Mouse (Mus musculus) Muller cell, postnatal 12 days (primary cell): ENCODE measurements around the gene Cdk17.
"Not testable (repeated sequence)": the region's sequence is repeated elsewhere in the genome, so short reads cannot be mapped to it uniquely, and the experiment has no call there.

Experiments used
- DNase-seq: peaks from one replicate; pipeline ENCODE4 v3.0.0-alpha.2; 2015; ENCODE audit errors: inconsistent ontology term

Gene Cdk17

DNA sequence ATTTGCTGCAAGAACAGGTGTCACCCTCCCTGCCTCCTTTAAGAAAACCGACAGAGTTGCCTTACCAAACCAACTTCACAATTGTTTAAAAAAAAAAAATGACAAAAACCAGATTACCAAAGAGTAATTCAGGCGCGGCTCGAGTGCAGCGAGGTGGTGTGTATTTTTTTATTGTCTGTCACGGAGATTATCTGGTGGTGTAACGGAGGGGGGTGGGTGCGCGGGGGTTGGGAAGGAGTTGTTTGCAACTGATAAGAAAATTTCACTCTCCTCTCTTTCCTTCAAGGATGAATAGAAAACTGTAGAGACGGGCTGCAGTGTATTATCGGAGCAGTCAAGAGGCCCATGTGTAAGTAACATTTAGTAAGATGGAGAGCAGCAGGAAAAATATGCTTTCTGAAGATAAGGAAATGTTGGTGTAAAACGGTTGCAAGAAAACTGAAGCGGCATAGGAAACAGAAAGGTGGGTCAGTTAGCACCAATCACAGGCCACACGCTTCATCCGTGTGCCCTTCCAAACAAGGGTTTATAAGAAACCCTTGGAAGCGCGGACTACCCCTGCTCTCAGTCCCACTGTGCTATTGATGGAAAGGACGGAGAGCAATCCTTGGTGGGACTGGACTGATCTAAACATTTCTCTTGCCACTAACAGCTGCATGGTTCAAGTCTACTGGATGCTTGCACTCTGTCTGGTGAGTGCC is 17.2 kb upstream of the Cdk17 start:
- DNase-seq = no peak

DNA sequence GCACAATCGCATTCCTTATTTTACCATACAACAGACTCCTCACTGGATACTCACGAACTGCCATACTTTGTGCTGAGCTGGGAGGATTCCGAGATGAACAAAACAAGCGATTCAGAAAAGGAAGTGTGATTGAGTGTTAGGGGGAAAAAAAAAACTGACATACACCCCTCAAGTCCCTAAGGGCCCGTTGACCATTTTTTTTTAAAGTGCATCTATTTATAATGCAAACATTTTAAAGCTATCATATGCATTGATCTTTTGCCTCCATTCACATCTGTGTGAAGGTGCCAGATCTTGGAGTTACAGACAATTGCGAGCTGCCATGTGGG is 16.7 kb upstream of the Cdk17 start:
- no peak for DNase-seq

DNA sequence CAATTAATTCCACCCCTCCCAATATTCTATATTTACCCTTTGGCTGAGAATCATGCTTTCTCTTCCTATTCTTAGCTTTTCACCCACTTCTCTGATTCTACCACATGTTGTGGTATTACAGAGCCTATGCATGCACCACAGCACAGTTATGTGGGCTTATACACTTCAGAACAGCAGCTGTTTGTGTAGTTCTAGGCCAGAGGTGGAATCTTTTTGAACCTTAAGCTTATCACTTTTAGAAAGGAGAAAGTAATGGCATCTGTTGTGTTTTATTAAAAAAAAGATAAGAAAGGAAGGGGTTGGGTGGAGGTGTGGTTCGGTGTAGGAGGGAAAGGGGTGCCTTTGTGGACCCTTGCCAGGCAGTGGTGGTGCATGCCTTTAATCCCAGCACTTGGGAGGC is 16.1 kb upstream of the Cdk17 start:
- DNase-seq = no peak

DNA sequence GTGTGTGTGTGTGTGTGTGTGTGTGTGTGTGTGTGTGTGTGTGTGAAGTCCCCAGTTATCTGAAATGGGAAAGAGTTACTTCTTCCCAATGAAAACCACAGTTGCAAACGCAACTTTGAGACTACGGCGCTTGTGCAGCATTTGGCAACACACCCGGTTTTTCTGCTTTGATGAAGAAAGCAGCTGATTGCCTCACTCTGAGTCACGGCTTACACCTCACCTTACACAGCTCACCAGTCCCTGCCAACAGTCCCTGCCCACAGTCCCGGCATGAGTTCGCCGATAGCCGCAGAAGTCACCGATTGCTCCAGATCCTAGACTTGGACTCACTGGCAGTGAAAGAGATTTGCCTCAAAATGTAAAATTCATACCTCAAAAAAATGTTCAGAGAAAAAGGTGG is 15.6 kb upstream of the Cdk17 start:
- no peak for DNase-seq

DNA sequence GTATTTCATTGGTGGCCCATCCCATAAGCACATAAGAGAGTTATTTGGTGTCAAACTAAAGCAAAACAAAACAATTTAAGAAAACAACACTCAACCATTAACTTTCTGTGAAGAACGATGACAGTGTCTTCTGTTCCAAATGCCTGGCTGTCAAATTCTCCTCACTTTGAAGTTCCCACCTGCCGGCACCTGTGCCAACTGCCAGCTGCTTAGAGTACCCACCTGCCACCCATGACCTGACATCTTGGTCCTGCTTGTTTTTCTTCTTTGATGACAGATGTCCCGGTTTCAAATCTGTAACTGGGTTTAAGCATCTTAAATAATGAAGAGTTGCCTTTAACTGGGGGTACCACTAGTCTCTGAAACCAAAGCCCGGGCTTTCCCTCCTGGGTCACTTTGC is 14.1 kb upstream of the Cdk17 start:
- DNase-seq = no peak

DNA sequence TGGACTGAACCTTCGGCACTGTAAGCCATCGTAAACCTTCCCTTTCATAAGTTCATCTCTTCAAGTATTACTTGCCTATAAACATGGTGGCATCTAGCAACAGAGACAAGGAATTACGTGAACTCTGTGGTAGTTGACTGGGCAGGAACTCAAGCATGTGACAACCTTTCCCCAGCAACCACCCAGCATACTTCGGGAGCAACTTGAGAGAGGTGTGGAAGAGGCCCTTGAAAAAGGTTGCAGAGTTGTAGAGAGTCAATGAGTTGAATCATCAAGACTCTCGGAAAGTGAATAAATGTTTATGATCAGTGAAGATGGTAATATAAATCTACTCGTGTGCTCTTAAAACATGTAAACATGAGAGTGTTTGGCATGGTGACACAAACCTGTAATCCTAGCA is 13.0 kb upstream of the Cdk17 start:
- no peak for DNase-seq

DNA sequence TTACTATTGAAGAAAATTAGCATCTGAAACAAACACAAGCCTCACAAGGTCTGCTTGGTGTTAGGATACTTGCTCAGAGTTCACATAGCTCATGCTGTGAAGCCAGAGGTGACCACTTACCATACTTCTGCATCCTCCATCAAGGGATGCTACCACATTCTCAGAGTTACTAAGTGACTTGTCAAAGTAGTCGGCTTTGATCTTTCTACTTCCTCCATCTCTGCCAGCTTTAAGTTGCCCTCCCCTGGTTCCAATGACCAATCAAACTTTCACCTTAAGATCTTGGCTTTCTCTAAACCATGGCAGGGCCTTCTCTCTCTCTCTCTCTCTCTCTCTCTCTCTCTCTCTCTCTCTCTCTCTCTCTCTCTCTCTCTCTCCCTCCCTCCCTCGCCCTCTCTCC is 11.1 kb upstream of the Cdk17 start:
- no peak for DNase-seq

DNA sequence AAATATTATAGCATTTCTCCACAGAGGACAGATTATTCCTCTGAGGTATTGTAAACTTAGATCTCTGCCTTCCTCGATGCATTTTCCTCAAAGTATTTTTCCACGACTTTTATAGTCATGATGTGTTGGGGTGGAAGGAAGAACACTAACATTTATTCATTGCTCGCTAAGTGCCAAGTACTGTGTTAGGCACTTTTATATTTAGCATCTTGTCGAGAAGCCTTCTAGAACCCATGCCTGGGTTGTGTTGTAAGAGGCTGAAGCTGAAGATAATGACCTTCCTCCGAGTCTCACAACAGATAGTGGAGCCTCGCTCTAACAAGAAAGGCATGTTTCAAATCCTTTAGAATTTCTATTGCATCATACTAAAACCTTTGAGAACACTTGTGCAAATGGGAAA is 8.9 kb upstream of the Cdk17 start:
- DNase-seq = no peak

DNA sequence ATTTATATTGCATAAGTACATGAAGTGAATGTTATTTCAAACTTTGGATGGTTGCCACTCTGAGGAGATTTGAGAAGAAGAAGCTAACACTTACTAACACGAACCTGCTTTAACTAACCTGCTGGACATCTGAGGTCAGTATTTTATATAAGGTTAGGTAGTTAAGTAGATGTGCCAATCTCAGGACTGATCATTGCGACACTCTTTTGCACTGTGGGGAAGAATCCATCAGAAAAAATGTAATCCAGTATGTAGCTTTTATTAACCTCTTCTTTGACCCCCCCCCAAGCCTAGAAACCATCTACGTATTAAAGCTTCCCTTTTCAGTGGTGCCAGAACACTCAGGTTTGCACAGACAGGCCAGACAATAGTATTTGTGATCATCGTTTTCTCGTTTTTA is 8.0 kb upstream of the Cdk17 start:
- DNase-seq = no peak

DNA sequence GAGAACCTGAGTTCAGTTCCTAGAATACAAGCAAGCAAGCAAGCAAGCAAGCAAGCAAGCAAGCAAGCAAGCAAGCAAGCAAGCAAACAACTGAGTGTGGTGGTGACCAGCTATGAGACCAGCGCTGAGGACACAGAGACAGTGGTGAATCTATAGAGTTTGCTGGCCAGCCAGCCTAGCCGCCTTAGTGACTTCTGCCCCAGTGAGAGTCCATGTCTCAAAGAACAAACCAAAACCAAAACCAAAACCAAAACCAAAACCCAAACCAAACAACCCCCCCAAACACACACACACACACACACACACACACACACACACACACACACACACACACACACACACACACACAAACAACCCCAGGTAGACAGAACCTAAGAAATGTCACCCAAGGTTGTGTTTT is 7.3 kb upstream of the Cdk17 start:
- DNase-seq = not testable (repeated sequence)

DNA sequence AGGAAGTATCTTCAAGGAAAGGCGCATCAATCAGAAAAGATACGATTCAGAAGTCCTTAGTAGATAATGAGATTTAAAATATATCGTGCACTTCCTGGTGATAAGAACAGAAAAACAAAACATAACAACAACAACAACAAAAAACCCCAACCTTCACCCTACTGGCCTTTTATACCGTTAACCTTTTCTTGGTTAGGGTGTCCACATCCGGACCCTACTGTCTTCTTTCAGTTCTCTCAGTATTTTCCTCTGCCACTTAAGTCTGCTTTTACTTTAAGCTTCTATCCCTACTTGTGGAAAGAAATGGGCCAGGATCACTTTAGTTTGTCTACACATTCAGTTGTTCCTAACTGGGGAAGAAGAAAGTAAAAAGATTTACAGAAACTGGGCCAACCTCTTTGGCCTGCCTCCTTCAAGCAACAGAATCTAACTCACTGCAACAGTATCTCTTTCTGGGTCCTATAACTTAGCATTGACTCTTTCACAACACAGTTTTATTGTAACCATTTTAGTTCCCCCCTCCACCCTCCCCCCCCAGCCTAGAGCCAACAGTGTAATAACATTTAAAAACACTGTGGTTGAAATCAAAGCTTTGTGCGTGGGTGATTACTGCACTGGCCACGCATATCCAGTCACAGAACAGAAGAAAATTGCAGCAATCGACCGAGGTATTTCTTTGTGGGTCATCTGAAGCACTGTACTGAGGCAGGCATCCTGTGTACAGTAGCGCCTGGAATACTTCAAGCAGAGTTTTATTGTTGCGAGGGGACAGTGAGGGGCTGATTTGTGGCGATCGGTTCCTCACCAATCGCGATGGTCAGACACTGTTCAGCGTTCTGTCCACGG is 801 bp upstream of the Cdk17 start:
- no peak for DNase-seq

DNA sequence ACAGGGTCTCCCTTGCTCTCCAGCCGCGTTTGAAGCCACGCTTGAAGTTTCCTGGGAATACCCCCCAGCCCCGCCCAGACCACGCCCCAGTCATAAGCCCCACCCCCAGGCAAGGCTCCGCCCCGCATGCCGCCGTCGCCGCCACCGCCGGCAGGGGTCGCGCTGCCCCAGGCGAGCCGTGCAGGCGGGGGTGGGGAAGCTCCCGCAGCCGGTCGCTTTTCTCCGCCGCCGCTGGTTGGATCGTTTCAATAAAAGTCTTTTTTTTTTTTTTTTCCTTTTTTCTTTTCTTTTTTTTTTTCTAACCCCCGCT is 223 bp upstream of the Cdk17 start:
- DNase-seq = peak; percentile 96

DNA sequence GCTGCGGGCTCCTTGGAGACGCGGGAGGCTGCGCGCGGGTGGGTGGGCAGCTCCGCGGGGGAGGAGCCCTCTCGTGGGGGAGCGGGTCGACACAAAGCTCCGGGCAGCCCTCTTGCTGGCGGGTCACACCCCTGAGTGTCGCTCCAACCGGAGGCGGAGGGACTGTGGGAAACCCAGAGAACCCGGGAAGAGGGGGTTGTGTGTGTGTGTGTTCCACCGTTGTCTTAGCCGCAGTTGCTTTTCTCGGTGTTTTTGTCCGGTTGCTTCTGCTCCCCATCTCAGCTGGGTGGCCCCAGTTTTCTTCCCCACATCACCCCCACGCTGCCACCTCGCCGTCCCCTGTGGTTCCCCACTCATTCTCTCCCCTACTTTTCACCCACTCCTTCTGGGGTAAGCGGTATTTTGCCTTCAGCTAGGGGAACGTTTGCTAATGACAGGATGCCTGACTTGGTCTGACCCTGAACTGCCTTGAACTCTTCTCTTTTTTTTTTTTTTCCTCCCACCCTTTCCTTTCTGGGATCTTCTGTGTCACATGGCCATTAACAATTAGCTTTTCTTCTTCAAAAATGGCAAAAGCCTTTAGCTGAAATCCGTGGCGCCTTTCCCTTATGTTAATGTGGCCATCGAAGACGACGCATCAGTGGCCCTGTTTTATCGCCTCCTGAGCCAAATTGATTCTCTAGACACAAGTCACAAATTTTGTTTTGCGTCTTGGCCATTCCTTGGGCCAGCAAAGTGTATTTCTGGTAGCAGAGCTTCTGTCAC is 1.0 kb downstream of the Cdk17 start:
- DNase-seq = peak; percentile 85

DNA sequence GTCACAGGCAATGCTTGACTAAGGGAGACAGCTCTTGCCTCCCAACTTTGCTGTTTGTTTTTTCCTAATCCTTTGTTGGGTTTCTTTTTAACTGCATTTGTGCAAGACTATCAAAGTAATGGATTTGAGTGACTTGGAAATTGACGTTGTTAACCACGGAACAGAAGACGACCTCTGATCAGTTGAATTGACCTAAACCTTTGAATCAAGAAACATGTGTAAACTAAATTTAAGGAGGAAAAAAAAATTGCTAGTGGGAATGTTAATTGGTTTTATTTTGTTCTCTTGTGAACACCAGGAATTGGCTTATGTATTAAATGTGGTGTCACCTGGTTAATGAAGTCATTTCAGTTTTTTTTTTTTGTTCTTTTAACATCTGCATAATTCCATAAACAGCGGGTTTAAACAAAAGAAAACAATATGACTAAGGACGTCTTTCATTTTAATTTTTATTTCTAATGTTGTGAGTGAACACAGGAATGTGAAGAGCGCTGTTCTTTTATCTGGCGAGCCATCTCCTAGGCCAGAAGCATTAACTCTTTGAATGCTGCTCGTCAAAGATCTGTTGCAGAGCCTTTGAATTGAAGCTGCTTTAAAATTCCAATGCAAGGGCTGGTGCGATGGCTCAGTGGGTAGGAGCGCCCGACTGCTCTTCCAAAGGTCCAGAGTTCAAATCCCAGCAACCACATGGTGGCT is 1.7 kb downstream of the Cdk17 start:
- peak; percentile 81 for DNase-seq

DNA sequence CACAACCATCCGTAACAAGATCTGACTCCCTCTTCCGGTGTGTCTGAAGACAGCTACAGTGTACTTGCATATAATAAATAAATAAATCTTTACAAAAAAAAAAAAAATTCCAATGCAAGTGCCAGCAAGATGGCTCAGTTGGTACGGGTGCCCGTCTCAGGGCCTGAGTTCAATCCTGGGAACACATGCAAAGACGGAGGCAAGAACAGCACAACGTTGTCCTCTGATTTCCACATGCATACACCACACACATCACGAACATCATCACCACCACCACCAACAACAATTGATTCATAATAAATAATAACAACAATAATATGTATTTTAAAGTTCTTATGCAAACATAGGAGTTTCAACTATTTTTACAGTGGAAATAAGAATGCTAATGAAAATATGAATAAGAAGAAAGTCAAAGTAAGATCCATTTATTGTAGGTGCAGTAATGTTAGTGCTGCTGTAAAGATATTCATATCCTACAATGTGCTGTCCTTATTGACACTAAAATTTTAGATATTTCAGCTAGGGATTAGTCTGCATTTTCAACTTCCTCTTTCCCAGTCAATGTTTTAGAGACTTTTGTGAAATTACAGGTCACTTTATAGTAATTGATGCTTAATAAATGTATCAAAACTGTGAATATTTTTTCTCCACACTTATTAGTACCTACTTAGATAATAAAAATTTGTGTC is 2.4 kb downstream of the Cdk17 start:
- no peak for DNase-seq

DNA sequence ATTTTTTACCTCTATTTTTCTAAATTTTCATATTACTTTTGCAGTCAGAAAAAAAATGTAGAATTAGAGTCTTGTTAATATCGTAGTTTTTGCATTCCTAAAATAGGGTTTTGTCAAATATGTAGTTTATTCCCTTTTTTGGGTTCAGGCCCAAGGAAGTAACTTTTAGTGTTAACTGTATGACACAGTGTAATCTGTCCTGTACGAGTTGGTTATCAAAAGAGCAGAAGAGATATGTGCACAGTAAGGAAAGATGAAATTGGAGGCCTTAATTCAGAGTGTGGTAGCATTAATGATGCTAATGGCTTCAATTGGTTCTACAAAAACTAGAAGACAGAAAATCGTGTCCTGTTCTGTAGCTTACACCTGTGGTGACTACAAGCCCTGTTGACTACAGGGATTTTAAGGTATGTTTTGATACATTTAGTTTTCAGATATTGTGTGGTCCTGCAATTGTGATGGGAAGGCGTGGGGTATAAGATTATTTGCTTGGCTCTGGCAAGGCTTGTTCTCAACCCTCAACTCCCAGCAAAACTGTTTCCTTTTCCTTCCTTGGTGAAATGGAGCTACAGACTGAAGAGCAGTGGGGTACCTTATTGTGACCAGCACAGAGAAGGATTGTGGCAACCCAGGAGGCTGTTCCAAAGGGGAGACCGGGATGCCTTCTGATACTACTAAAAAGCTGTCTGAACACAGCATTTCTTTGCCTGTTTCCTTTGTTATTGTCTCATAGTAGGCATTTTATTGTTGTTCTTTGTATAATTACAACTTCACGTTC is 3.2 kb downstream of the Cdk17 start:
- DNase-seq = no peak

DNA sequence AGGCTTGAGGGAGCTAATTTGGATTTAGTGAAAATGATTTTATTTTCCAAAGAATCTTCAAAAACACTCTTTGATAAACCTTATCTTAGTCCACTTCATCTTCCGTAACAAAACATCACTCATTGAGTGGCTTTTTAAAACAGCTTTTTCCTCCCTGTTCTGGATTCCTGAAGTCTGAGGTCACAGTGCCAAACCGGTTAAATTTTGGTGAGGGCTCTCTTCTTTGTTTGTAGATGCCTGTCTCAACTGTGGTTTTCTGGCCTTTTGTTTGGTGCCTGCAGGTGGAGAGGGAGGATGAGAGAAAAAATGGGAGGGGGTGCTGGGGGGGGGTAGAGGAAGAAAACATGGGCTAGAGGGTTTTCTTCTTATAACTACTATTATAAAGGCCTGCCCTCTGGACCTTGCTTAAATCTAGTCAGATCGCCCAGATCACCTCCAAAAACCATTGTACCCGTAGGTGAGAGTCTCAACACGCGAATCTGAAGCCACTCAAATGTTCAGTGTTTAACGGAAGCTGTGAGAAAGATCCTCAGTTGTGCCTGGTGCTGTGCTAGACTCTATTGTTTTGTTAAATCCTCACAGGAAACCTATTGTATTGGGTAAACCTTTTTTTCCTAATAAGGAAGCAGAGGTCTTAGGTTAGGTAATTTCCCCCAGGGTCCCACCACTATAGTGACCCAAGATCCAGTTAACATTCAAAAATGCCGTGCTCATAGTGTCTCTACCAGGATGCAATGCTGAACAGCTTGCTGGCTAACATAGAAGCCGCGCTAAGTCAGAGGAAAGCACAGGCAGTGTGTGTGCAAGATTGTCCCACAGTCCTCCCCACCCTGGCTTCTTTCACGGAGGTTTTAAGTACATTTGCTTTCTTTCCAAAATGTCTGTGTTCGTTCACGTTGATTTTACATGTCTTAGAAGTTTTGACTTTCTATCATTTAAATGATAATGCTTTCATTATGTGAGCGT is 5.0 kb downstream of the Cdk17 start:
- peak; percentile 81 for DNase-seq

DNA sequence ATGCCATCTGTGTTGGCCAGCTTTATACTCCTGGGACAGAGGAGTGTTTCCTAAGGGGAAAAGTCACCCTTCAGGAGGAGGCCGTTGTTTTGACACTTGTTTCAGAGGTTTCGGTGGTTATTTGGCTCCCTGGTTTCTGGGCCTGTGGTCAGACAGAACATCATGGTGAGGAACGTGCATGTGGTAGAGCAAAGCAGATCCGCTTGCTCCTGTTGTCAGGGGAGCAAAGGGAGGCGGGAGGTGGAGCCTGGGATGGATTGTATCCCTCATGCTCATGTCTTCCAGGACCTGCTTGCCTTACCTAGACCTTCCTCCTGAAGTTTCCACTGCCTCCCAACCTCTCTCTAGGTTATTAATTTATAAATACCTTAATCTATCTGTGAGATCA is 5.7 kb downstream of the Cdk17 start:
- DNase-seq = peak; percentile 78

DNA sequence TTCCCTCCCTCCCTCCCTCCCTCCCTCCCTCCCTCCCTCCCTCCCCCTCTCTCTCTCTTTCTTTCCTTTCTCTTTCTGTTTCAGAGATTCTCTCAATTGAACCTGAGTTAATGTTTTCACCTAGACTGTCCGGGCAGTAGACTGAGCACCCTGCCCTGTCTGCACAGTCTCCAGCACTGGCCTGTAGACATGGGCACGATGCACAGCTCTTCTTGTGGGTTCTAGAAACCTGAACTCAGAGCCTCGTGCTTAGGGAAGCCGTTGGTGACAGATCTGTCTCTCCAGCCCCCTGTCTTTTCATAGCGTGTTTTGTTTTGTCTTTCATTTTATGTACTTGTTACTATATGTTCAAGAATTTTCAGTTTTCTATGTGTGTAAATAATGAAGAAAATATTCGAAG is 6.6 kb downstream of the Cdk17 start:
- no peak for DNase-seq

DNA sequence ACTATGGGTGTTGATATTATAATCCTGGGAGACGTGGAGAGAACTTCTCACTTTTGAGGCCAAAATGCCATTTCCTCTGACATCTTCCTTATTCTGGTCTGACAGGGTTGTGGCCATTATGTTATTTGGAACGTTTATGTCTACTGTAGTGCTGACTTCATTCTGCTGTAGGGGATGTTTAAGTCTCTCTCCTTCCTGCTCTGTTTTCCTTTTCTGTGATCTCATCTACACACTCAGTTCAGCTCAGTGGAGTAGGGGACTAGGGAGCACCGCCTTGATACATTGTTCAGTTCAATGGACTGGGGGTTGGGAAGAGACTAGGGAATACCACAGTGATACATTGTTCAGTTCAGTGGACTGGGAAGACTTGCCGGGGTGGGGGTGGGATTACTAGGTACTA is 7.4 kb downstream of the Cdk17 start:
- peak; percentile 52 for DNase-seq
